Mouse (Mus musculus) layer of hippocampus, postnatal 10 days (tissue): Measurements from ENCODE around the gene Camta1. TPM values are rescaled to one million over a fixed set of nuclear protein-coding genes. Genes with fewer than 3 reads are reported as not detected.
"Not testable (repeated sequence)": the region's sequence is repeated elsewhere in the genome, so short reads cannot be mapped to it uniquely, and the experiment has no call there.

Source experiments
- DNase-seq, 2 experiments: peaks; one replicate each; pipeline ENCODE4 v3.0.0; 2021; ENCODE audit warnings: low spot score in 2 of 2
- total RNA-seq, 2 experiments: library from RNA; stranded (reverse); gene quantifications; 2 replicates each; pipeline ENCODE4 v1.2.3; 2021

Camta1 gene
- total RNA-seq, 2 experiments from 2014 or later = 218 to 223 TPM

- DNase-seq = no peak
These were observed 973.8 kb downstream of the Camta1 start for GRCm38 (mm10) chr4:150887903-150888302.

- DNase-seq = no peak
These were observed 979.0 kb downstream of the Camta1 start for GRCm38 (mm10) chr4:150882632-150883031.

- DNase-seq = no peak
These were observed 981.3 kb downstream of the Camta1 start for GRCm38 (mm10) chr4:150880364-150880763.

- DNase-seq = no peak
These were observed 982.0 kb downstream of the Camta1 start for GRCm38 (mm10) chr4:150879631-150880030.

- no peak for DNase-seq
These were observed 986.3 kb downstream of the Camta1 start for GRCm38 (mm10) chr4:150875393-150875792.

GRCm38 (mm10) chr4:150874416-150874815 is 987.3 kb downstream of the Camta1 start:
- not testable (repeated sequence) for DNase-seq

GRCm38 (mm10) chr4:150872681-150873080 is 989.0 kb downstream of the Camta1 start:
- DNase-seq = no peak

- peak; percentile 57 to 64 for DNase-seq
These were observed 989.5 kb downstream of the Camta1 start for GRCm38 (mm10) chr4:150872139-150872651.

- DNase-seq = peak; percentile 33 to 47
These were observed 990.1 kb downstream of the Camta1 start for GRCm38 (mm10) chr4:150871392-150872138.

- no peak for DNase-seq
These were observed 990.7 kb downstream of the Camta1 start for GRCm38 (mm10) chr4:150870963-150871391.

- peak in 1 of 2 experiments; percentile 25 for DNase-seq
These were observed 992.1 kb downstream of the Camta1 start for GRCm38 (mm10) chr4:150869276-150870197.

- DNase-seq = no peak
These were observed 992.8 kb downstream of the Camta1 start for GRCm38 (mm10) chr4:150868859-150869258.

- no peak for DNase-seq
These were observed 993.5 kb downstream of the Camta1 start for GRCm38 (mm10) chr4:150868161-150868560.

Other genes starting within 250 kb of the Camta1 start
- 10 to 100 TPM; 75.8 to 82.0 TPM for gene Dnajc11, start 71.8 kb upstream of the Camta1 start, total RNA-seq
- 10 to 100 TPM; 22.8 to 34.2 TPM for gene Thap3, start 127.1 kb upstream of the Camta1 start, total RNA-seq
- 10 to 100 TPM; 15.2 to 16.6 TPM for gene Phf13, start 134.4 kb upstream of the Camta1 start, total RNA-seq
- 10 to 100 TPM; 14.6 to 15.1 TPM for gene Klhl21, start 146.9 kb upstream of the Camta1 start, total RNA-seq
- gene Zbtb48, start 165.8 kb upstream of the Camta1 start, total RNA-seq = 10 to 100 TPM; 11.9 to 14.8 TPM
- under 1 TPM; 0.37 to 0.45 TPM for gene Tas1r1, start 176.7 kb upstream of the Camta1 start, total RNA-seq
- gene Nol9, start 177.4 kb upstream of the Camta1 start, total RNA-seq = 10 to 100 TPM; 27.3 to 31.6 TPM
- 10 to 100 TPM; 76.0 to 79.6 TPM for gene Plekhg5, start 210.6 kb upstream of the Camta1 start, total RNA-seq